35 mouse cellular contexts compared by ENCODE assay signal in the genomic region with DNA sequence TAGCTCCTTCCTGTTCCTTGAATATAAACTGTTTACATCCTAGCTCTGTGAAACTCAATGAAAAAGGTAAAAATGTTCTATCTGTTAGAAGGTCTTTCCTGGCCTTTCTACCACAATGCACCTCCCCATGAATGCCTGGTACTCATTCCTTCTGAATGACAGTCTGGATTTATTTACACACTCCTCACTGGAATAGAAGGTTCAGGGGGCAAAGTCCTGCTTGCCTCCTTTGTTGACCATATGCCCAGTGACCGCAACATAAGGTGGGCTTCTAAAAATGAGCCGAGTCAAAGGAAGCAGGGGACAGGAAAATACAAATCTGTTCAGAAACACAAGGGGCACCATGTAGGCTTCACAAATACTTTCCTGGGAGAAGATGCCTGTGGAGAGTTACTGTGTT.
"Had no signal": no experiment of that assay in that cellular context is flagged by ENCODE, and none has a peak within 500 bp of the region (broad histone marks: within the 10 kb centered on the region; RNA-seq: fewer than 3 reads in every experiment).

No protein-coding gene starts in this region.

- H3K27me3 ChIP-seq: heart, embryonic 12.5 days; heart, embryonic 13.5 days; heart, embryonic 15.5 days; hindbrain, embryonic 12.5 days; hindbrain, embryonic 13.5 days; hindbrain, embryonic 15.5 days; intestine, embryonic 15.5 days; kidney, embryonic 15.5 days had no signal

- H3K4me2 ChIP-seq: heart, embryonic 11.5 days; heart, embryonic 12.5 days; heart, embryonic 13.5 days; heart, embryonic 15.5 days; hindbrain, embryonic 12.5 days; hindbrain, embryonic 13.5 days; hindbrain, embryonic 14.5 days; hindbrain, embryonic 15.5 days; intestine, embryonic 15.5 days; kidney, embryonic 15.5 days had no signal

- H3K36me3 ChIP-seq: heart, embryonic 10.5 days; heart, embryonic 12.5 days; heart, embryonic 13.5 days; heart, embryonic 15.5 days; hindbrain, embryonic 10.5 days; hindbrain, embryonic 12.5 days; hindbrain, embryonic 13.5 days; hindbrain, embryonic 15.5 days; intestine, embryonic 15.5 days; kidney, embryonic 15.5 days had no signal

- H3K27ac ChIP-seq: heart, adult 2 months; heart, embryonic 10.5 days; heart, embryonic 13.5 days; heart, embryonic 15.5 days; hindbrain, embryonic 10.5 days; hindbrain, embryonic 12.5 days; hindbrain, embryonic 13.5 days; hindbrain, embryonic 14.5 days; hindbrain, embryonic 15.5 days; hindbrain, postnatal 0 days; intestine, embryonic 15.5 days; kidney, embryonic 15.5 days; kidney, postnatal 0 days; layer of hippocampus, adult 2 months had no signal

- ATAC-seq: hindbrain, embryonic 16.5 days; hindbrain, postnatal 0 days; inflammation-experienced regulatory T-cells, adult 6 months; intestine, embryonic 15.5 days; intestine, embryonic 16.5 days; intestine, postnatal 0 days had no signal

- H3K9me3 ChIP-seq: heart, embryonic 10.5 days; heart, embryonic 12.5 days; heart, embryonic 13.5 days; heart, embryonic 15.5 days; hindbrain, embryonic 10.5 days; hindbrain, embryonic 12.5 days; hindbrain, embryonic 13.5 days; hindbrain, embryonic 15.5 days; intestine, embryonic 15.5 days; kidney, embryonic 15.5 days had no signal

- H3K4me1 ChIP-seq: hindbrain, embryonic 10.5 days; hindbrain, embryonic 12.5 days; hindbrain, embryonic 13.5 days; hindbrain, embryonic 15.5 days; intestine, embryonic 15.5 days had no signal

- H3K4me3 ChIP-seq: heart, adult 2 months; heart, embryonic 10.5 days; heart, embryonic 12.5 days; heart, embryonic 13.5 days; heart, embryonic 15.5 days; hindbrain, embryonic 10.5 days; hindbrain, embryonic 12.5 days; hindbrain, embryonic 13.5 days; hindbrain, embryonic 15.5 days; intestine, embryonic 15.5 days; kidney, embryonic 15.5 days; layer of hippocampus, adult 2 months had no signal

- H3K9ac ChIP-seq: heart, embryonic 12.5 days; heart, embryonic 13.5 days; heart, embryonic 15.5 days; hindbrain, embryonic 12.5 days; hindbrain, embryonic 13.5 days; hindbrain, embryonic 14.5 days; hindbrain, embryonic 15.5 days; intestine, embryonic 15.5 days; kidney, embryonic 15.5 days had no signal

- DNase-seq: heart, adult 2 months; heart, postnatal 10 days; heart, postnatal 14 days; heart, postnatal 36 days; heart, postnatal 4 days; kidney, adult 11 months; kidney, adult 18-20 months; kidney, adult 2 months; kidney, adult 8-10 months; kidney, adult 9 months; kidney, postnatal 10 days; kidney, postnatal 14 days; kidney, postnatal 25 days; kidney, postnatal 36 days; kidney, postnatal 4 days; layer of hippocampus, adult 9-11 months had no signal
